Mouse (Mus musculus) liver, adult (tissue): ENCODE measurements around the gene Timm8a2.

Source experiments
- GATA4 ChIP-seq: IDR thresholded peaks from 2 replicates; pipeline ENCODE4 v1.6.1; 2014; ENCODE audit warnings: mild to moderate bottlenecking, low read length; ENCODE audit not compliant: insufficient replicate concordance

The Timm8a2 gene

DNA sequence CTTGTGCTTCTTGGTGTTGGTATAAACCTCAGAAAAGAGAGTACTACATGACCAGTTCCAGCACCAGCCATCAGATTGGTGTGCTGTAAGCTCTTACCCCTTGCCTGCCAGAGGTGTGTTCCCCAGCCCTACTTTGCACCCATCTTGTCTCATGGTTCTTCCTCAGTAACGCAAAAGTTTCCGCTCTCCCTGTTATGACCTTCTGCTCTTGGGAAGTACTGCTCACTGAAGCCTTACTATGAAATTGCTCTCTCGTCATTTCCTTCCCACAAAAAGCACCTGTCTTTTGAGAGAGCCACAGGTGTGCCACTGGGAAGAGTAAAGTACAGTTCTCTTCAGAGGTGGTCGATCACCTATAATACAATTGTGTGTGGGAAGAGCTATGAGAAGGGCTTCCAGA lies 4.6 kb upstream of the Timm8a2 start:
- TF ChIP-seq GATA4 = no peak

- TF ChIP-seq GATA4 = no peak
Observed at GRCm38 (mm10) chr14:122032045-122032444, 2.4 kb upstream of the Timm8a2 start.

- no peak for TF ChIP-seq GATA4
Observed at GRCm38 (mm10) chr14:122035181-122035580, 707 bp downstream of the Timm8a2 start.

DNA sequence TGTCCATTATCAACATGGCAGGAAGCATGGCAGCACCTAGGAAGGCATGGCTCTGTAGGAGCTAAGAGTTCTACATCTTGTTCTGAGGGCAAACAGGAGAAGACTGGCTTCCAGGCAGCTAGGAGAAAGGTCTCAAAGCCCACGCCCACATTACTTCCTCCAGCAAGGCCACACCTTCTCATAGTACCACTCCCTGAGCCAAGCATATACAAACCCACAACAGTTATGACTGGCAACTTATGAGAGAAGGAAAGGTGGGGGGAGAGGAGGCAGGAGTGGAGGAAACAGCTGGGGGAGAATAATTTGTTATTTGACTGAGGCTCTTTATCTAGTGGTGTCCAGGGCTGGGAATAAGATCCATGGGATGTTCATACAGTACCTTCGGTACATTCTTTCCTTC lies 1.4 kb downstream of the Timm8a2 start:
- no peak for TF ChIP-seq GATA4

DNA sequence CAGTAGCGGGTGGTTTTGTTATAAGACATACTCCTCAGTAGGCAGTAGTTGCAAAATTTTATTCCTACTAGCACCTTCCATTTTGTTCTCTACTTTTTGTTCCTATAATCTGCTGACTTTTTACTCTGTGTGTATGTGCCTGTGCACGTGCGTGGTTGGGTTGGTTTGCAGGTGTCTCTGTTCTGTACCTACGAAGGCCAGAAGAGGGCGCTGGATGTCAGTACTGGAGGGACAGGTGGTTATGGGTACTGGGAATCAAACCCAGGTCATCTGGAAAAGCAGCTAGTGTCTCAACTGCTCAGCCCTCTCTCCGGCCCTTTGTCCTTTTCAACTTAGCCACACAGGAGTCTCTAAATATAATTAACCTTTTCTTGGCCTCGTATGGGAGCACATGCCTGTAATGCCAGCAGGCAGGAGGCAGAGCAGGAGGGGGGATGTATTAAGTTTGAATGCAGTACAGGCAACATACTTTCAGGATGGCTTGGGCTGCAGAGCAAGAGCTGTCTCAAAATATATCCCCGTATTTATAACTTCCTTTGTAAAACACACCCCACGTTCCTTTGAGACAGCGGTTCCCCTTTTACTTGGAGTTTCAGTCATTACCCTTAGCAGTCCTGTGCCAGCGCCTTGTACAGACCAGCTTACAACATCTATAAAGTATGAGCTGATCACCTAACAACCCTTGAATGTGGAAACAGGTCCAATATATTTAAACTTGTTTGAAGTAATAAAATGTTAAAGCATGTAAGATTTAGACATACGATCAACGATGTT lies 4.6 kb downstream of the Timm8a2 start:
- no peak for TF ChIP-seq GATA4

DNA sequence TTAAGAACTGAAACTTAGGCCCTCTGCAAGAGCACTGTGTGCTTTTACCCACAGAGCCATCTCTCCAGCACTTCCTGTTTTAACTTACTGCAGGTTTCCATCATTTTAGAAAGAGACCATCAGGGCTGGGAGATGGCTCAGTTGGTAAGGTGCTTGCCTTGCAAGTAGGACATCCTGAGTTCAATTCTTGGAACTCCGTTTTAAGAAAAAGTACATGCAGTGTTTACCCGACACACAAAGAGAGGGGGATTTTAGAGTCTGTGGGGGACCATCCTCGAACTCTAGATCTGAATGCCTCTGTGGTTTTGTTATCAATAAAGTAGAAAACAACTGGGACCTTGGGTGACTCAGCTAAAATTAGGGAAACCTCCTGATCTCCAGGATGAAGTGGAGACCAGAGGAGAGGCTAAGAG lies 6.9 kb downstream of the Timm8a2 start:
- TF ChIP-seq GATA4 = no peak

DNA sequence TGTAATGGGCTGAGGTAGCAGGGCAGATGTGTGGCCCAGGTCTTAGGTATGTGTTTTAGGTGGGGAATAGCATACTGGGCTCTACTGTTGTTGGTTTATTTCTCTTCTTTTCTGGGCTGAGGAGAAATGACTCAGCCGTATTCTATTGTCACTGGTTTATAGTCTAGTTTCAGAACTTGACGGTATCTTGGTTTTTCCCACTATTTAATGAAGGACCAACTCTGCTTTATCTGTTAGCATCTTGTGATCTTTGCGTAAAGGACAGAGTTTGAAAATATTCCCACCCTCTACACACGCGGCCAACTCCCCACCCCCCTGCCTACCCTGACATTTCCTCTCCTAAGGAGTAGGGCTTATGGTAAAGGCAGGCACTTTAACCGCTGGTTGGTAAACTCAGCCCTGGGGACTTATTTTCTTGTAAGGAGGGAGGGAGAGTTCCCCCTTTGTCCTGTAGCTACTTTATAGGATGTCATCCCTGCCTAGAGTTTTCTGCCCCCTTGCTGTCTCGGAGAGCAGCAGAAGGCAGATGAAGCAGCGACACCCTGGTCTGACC lies 7.7 kb downstream of the Timm8a2 start:
- no peak for TF ChIP-seq GATA4

DNA sequence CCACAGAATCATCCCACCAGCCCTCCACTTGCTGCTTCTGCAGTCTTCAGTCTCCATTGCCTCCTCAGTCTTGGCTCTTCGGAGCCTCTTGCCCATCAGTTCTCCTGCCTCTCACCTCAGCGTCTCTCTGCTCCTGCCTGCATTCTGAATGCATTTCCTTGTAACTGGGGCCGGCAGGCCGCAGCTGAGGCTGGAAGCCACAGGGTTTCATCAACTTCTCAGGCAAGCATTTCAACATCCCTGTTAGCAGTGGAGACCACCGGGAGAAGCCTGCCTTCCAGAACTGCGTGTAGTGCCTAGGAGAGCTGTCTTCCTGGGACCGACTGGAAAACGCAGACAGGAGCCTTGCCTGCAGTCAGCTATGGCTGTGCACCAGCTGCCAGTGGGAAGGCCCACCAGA lies 13.3 kb downstream of the Timm8a2 start:
- no peak for TF ChIP-seq GATA4

DNA sequence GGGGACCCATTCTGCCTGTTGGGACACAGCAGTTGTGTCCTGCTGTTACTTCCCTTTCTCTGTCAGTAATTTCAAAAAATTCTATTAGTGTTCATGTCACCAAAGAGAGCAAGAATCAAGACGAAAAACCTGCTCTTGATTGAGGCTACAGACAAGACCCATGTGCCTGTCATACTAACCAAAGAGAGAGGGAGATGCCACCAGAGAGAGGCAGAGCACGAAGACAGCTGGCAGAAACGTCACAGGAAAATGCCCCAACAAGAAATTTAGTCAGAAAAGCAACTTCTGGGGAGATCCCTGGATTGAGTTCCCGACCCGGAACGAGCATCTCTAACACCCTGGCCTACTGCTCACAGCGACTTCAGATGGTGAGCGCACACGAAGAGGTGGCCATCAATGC lies 14.3 kb downstream of the Timm8a2 start:
- TF ChIP-seq GATA4 = no peak

DNA sequence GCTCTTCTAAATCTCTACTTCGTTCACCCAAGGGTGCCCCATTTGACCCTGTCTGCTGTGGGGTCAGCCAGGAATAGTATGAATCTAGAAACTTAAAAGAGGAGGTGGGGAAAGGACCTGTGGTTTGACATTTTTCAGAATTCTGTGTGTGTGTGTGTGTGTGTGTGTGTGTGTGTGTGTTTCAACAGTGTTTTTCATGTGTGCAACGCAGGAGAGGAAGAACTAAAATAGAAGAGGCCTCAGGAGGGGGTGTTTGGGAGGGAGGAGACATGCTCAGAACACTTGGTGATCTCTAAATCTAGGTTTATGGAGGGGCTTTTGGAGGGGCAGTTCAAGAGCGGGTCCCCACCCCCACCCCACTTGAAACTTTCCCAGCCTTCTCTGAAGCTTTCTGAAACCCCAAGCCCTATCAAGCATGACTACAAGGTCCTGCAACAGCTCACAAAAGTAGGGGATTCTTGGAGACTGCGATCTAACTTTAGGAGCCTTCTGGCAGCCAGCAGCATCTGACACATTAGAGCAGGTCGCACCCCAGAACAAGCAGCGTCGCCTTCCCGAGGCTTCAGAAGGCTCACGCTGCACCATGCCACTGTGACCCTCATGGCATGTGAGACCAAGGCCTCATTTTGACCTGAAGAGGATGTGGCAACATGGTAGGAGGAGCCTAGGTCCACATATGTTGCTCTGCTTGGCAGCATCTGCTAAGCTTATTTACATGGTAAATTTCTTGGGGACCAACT lies 18.6 kb downstream of the Timm8a2 start:
- no peak for TF ChIP-seq GATA4

- no peak for TF ChIP-seq GATA4
Observed at GRCm38 (mm10) chr14:122056871-122057270, 22.4 kb downstream of the Timm8a2 start.

DNA sequence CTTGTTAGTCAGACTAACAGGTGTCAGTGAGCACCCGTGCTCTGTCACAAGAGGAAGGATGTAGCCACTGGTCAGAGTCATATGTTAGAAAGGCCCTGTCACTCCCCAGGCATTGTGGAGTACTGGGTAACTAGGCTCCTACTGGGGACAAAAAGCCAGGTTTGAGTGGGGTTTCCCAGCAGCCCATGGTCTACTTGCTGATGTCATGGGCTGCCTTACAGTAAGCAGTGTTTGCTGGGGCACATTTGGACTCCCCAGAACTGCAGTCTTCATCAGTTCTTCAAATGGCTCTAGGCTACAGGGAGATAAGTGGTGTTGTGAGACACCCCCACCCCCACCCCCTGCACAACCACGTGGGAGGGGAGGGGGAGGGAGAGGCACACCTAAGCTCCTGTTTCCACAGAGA lies 23.5 kb downstream of the Timm8a2 start:
- TF ChIP-seq GATA4 = no peak

DNA sequence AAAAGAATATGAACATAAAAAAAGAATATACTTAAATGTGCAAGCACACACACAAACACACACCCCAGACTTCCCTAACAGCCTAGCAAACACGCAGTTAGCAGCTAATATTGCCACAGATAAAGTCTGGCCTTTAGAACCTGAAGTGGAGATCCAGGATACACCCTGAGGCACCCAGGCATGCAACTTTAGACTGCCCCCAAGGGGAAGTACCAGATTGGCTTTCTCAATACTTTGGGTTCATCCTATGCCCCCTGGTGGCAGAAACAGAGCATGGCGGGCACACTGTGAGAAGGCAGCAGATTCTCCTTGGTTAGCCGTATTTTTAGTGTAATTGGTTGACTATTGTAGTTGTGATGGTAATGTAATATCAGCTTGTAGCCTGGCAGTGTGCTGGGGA lies 26.2 kb downstream of the Timm8a2 start:
- no peak for TF ChIP-seq GATA4

- no peak for TF ChIP-seq GATA4
Observed at GRCm38 (mm10) chr14:122061376-122061775, 26.9 kb downstream of the Timm8a2 start.

GRCm38 (mm10) chr14:122062411-122063090 lies 28.1 kb downstream of the Timm8a2 start:
- no peak for TF ChIP-seq GATA4

GRCm38 (mm10) chr14:122063599-122063998 lies 29.1 kb downstream of the Timm8a2 start:
- no peak for TF ChIP-seq GATA4
